Mouse (Mus musculus): ENCODE measurements around the gene Eif3l. TPM values are rescaled to one million over a fixed set of nuclear protein-coding genes. Genes with fewer than 3 reads are reported as not detected.
"Not testable (repeated sequence)": the region's sequence is repeated elsewhere in the genome, so short reads cannot be mapped to it uniquely, and the experiment has no call there.

Gene Eif3l
- polyA plus RNA-seq, 2 experiments, result 104 to 130 TPM

DNA sequence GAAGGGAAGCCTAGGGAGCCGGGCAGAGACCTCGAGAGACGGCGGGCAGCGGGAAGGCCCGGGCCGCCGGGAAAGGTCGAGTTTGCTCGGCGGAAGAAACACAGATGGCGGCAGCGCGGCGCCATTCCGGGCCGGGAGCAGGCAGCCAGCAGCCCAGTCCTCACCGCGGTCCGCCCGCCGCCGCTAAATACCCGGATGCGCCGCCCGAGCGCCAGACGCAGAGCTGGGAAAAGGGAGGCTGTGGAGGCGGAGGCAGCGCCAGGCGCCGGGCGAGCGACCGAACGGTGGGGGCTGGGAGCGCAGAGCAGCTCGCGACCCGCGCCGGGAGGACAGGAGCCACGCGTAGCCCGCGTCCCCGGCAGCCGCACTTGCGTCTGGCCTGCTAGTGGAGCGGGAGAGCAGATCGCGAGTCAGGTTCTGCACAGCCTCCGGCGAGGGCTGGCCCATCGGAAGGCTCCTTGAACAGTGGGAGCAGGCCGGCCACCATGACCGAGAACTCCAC lies 46.7 kb upstream of the Eif3l start, which contains the start of gene H1f0:
Gene H1f0 (plus strand): TSS at position 214 of the 502 bp plus-strand sequence.
- Histone ChIP-seq H3K9me3 (ENCODE audit: control insufficient read depth, low read length) (no peaks in the 10 kb centered on the region), H3K36me3 (replicated peaks; ENCODE audit: control insufficient read depth, insufficient read depth, low read depth) (no peaks in the 10 kb centered on the region), H3K4me3 (ENCODE audit: insufficient read depth in 1 of 2, low read depth in 2 of 2, low read length in 2 of 2) (peak within 1 kb of the TSS; percentile 57 to 63), H3K4me2 (ENCODE audit: low read depth) (peak within 1 kb of the TSS; percentile 81), H3K27ac (peak within 1 kb of the TSS; percentile 13; the same call in 1 of the 2 replicates), H3K4me1 (replicated peaks; ENCODE audit: control insufficient read depth in 2 of 2, insufficient read depth in 2 of 2, low read length in 1 of 2) (peaks cover 0 to 5% of the 10 kb centered on the region in 2 experiments; a peak in 3 of 4 replicates), H3K27me3 (ENCODE audit: control insufficient read depth, insufficient read depth, low read length) (peaks cover 65% of the 10 kb centered on the region), H3K9ac (replicated peaks) (peak within 1 kb of the TSS; percentile 81)
- under 1% methylated on average over 58 of the region's 58 CpGs for WGBS (ENCODE audit: insufficient replicate concordance)
- TF ChIP-seq CTCF (IDR thresholded peaks at IDR 0.05; ENCODE audit: low read depth), result no peak
- no peak for TF ChIP-seq EP300 (IDR thresholded peaks at IDR 0.05; ENCODE audit: low read depth)
- ATAC-seq (ENCODE audit: insufficient read depth), result peak; percentile 63
- peak in 2 of 3 experiments; percentile 28 to 50 for DNase-seq (ENCODE audit: low read depth in 3 of 3, low spot score in 3 of 3)

DNA sequence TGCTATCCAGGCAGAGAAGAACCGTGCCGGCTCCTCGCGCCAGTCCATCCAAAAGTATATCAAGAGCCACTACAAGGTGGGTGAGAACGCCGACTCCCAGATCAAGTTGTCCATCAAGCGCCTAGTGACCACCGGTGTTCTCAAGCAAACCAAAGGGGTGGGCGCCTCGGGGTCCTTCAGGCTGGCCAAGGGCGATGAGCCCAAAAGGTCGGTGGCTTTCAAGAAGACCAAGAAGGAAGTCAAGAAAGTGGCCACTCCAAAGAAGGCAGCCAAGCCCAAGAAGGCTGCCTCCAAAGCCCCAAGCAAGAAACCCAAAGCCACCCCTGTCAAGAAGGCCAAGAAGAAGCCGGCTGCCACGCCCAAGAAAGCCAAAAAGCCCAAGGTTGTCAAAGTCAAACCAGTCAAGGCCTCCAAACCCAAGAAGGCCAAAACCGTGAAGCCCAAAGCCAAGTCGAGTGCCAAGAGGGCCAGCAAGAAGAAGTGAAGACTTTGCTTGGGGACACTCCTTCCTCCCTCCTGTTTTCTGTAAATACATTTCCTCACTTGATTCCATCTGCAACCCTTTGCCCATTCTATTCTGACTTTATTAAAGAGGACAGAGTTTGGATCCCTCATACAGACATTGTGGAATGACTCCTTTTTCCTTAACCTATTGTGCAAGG lies 46.0 kb upstream of the Eif3l start:
- H3K27me3 ChIP-seq (ENCODE audit: control insufficient read depth, insufficient read depth, low read length), result peaks cover 65% of the 10 kb centered on the region
- no peak overlapping the region for H3K27ac ChIP-seq
- peak overlapping the region; percentile 81 for H3K4me2 ChIP-seq (ENCODE audit: low read depth)
- H3K4me1 ChIP-seq (replicated peaks; ENCODE audit: control insufficient read depth in 2 of 2, insufficient read depth in 2 of 2, low read length in 1 of 2), result peaks cover 0 to 2% of the 10 kb centered on the region in 2 experiments; a peak in 2 of 4 replicates
- no peak for TF ChIP-seq CTCF (IDR thresholded peaks at IDR 0.05; ENCODE audit: low read depth)
- no peak for TF ChIP-seq EP300 (IDR thresholded peaks at IDR 0.05; ENCODE audit: low read depth)
- 21% methylated on average over 16 of the region's 16 CpGs for WGBS (ENCODE audit: insufficient replicate concordance)
- ATAC-seq (ENCODE audit: insufficient read depth), result no peak
- peak overlapping the region; percentile 61 for H3K9ac ChIP-seq (replicated peaks)
- no peaks in the 10 kb centered on the region for H3K36me3 ChIP-seq (replicated peaks; ENCODE audit: control insufficient read depth, insufficient read depth, low read depth)
- H3K4me3 ChIP-seq (ENCODE audit: insufficient read depth in 1 of 2, low read depth in 2 of 2, low read length in 2 of 2), result peak overlapping the region; percentile 53 to 63
- DNase-seq (ENCODE audit: low read depth in 3 of 3, low spot score in 3 of 3), result no peak
- H3K9me3 ChIP-seq (ENCODE audit: control insufficient read depth, low read length), result no peaks in the 10 kb centered on the region

DNA sequence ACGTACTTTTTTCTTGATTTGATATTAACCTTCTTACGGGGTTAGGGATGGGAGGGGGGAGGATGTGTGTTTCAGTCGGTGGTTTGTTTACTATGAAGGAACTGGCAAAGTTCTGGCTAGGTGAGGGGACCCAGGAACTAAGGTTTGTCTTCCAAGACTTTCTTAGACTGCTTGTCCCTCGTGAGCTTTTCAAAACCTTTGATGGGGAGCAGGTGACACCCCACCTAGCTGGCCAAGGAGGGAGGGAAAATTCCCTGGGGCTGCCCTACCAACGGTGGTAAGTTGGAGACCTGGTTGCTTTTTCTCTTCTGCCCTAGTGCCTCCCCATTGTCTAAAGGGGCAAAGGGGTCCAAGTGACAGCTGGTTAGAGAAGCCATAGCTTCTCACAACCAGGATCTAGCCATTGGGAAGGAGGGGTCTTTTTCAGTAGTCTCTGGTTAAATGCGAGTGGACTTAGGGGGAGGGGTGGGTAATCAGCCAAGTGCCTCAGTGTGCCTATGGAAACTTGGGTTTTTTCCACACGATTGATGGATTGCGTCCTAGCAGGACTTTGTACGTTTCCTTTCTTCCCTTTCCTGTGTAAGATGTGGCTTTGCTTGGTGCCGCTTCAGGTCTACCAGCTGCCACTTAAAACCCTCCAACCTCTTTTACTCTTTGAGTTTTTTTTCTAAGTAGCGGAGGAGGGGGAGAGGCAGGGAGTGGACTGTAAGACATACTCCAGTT lies 45.3 kb upstream of the Eif3l start:
- H3K4me1 ChIP-seq (replicated peaks; ENCODE audit: control insufficient read depth in 2 of 2, insufficient read depth in 2 of 2, low read length in 1 of 2), result peaks cover 0 to 2% of the 10 kb centered on the region in 2 experiments; a peak in 2 of 4 replicates
- TF ChIP-seq EP300 (IDR thresholded peaks at IDR 0.05; ENCODE audit: low read depth) (no peak), CTCF (IDR thresholded peaks at IDR 0.05; ENCODE audit: low read depth) (no peak)
- H3K36me3 ChIP-seq (replicated peaks; ENCODE audit: control insufficient read depth, insufficient read depth, low read depth), result no peaks in the 10 kb centered on the region
- ATAC-seq (ENCODE audit: insufficient read depth), result no peak
- H3K27me3 ChIP-seq (ENCODE audit: control insufficient read depth, insufficient read depth, low read length), result peaks cover 65% of the 10 kb centered on the region
- H3K9me3 ChIP-seq (ENCODE audit: control insufficient read depth, low read length), result no peaks in the 10 kb centered on the region
- H3K4me2 ChIP-seq (ENCODE audit: low read depth), result peak overlapping the region; percentile 81
- no peak overlapping the region for H3K27ac ChIP-seq
- peak overlapping the region; percentile 37; the same call in 1 of the 2 replicates for H3K9ac ChIP-seq (replicated peaks)
- DNase-seq (ENCODE audit: low read depth in 3 of 3, low spot score in 3 of 3), result no peak
- H3K4me3 ChIP-seq (ENCODE audit: insufficient read depth in 1 of 2, low read depth in 2 of 2, low read length in 2 of 2), result peak overlapping the region; percentile 53 to 63
- WGBS (ENCODE audit: insufficient replicate concordance), result 10% methylated on average over 11 of the region's 11 CpGs

DNA sequence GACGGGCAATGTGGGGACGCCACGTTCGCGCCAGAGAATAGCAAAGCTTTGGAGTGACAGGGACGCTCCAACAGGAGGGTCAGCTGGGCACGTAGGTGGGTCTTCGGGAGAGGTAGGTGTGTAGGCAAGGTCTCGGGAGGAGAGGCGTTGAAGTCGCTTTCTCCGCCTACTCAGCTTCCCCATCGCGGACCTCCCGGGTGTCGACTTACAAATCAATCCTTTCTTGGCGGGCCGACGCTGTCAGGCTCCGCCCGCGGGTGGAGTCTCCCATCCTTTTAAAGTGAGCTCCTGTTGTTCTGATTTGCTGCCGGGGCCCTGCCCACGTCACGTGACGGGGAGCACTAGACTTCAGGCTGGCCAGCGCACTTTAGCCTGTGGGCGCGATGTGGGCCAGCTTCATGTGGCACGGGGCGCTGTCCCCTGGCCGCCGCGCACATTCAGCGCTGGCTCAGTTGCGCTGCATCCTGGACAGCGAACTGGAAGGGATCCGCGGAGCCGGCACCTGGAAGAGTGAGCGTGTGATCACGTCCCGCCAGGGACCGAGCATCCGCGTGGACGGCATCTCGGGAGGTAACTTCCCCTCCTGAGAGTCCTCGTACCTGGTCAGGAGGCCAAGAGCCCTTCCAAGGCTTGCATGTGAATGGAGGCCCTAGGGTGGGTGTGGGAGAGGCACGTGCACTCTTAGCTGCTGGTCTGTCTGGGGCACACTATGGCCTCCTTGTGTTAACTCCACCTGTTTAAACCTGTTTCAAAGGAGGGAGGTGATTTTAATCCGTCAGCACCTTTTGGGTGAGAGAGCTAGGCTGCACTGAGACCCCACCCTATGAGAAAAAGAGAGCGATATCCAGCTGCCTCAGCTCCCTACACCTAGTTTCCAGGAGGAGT lies 44.2 kb upstream of the Eif3l start:
- peak overlapping the region; percentile 53 to 63 for H3K4me3 ChIP-seq (ENCODE audit: insufficient read depth in 1 of 2, low read depth in 2 of 2, low read length in 2 of 2)
- peak; percentile 71 for ATAC-seq (ENCODE audit: insufficient read depth)
- H3K9ac ChIP-seq (replicated peaks), result no peak overlapping the region
- peak; percentile 67 to 73 (median 71) for DNase-seq (ENCODE audit: low read depth in 3 of 3, low spot score in 3 of 3)
- H3K4me1 ChIP-seq (replicated peaks; ENCODE audit: control insufficient read depth in 2 of 2, insufficient read depth in 2 of 2, low read length in 1 of 2), result no peaks in the 10 kb centered on the region; a peak in 2 of 4 replicates
- TF ChIP-seq EP300 (IDR thresholded peaks at IDR 0.05; ENCODE audit: low read depth) (no peak), CTCF (IDR thresholded peaks at IDR 0.05; ENCODE audit: low read depth) (no peak)
- no peaks in the 10 kb centered on the region for H3K9me3 ChIP-seq (ENCODE audit: control insufficient read depth, low read length)
- no peak overlapping the region for H3K27ac ChIP-seq
- 2% methylated on average over 52 of the region's 52 CpGs for WGBS (ENCODE audit: insufficient replicate concordance)
- H3K36me3 ChIP-seq (replicated peaks; ENCODE audit: control insufficient read depth, insufficient read depth, low read depth), result no peaks in the 10 kb centered on the region
- peak overlapping the region; percentile 81 for H3K4me2 ChIP-seq (ENCODE audit: low read depth)
- peaks cover 55% of the 10 kb centered on the region for H3K27me3 ChIP-seq (ENCODE audit: control insufficient read depth, insufficient read depth, low read length)

DNA sequence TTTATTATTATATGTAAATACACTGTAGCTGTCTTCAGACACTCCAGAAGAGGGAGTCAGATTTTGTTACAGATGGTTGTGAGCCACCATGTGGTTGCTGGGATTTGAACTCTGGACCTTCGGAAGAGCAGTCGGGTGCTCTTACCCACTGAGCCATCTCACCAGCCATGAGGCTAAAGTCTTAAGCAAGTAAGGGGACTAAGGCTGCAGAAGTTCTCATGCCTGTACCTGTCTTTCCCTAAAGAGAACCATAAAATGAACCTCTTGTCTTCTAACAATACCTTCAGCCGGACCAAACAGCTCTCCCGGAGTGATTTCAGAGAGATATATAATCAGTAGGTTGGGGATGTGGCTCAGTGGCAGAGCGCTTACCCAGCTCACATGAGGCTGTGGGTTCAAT lies 43.1 kb upstream of the Eif3l start:
- 72% methylated on average over 5 of the region's 5 CpGs for WGBS (ENCODE audit: insufficient replicate concordance)
- H3K27ac ChIP-seq; H3K4me1 ChIP-seq (replicated peaks; ENCODE audit: control insufficient read depth in 2 of 2, insufficient read depth in 2 of 2, low read length in 1 of 2); H3K9me3 ChIP-seq (ENCODE audit: control insufficient read depth, low read length); H3K9ac ChIP-seq (replicated peaks); H3K4me3 ChIP-seq (ENCODE audit: insufficient read depth in 1 of 2, low read depth in 2 of 2, low read length in 2 of 2); DNase-seq (ENCODE audit: low read depth in 3 of 3, low spot score in 3 of 3); H3K4me2 ChIP-seq (ENCODE audit: low read depth); ATAC-seq (ENCODE audit: insufficient read depth); H3K36me3 ChIP-seq (replicated peaks; ENCODE audit: control insufficient read depth, insufficient read depth, low read depth): not testable (repeated sequence)
- H3K27me3 ChIP-seq (ENCODE audit: control insufficient read depth, insufficient read depth, low read length), result peaks cover 44% of the 10 kb centered on the region

Data from liver, embryonic 14.5 days (tissue).